Mouse (Mus musculus) bone marrow macrophage, adult 2 months (primary cell): Measurements from ENCODE around the gene Gtf2i.
"Not testable (repeated sequence)": the region's sequence is repeated elsewhere in the genome, so short reads cannot be mapped to it uniquely, and the experiment has no call there.

Experiments used
- CTCF ChIP-seq: IDR thresholded peaks from 2 replicates; pipeline ENCODE4 v1.5.1; 2012; ENCODE audit warnings: low read depth, mild to moderate bottlenecking, low read length, moderate library complexity
- POLR2A ChIP-seq: IDR thresholded peaks from 2 replicates; pipeline ENCODE4 v1.6.1; 2012; ENCODE audit warnings: mild to moderate bottlenecking, low read depth, low read length, borderline replicate concordance

DNA sequence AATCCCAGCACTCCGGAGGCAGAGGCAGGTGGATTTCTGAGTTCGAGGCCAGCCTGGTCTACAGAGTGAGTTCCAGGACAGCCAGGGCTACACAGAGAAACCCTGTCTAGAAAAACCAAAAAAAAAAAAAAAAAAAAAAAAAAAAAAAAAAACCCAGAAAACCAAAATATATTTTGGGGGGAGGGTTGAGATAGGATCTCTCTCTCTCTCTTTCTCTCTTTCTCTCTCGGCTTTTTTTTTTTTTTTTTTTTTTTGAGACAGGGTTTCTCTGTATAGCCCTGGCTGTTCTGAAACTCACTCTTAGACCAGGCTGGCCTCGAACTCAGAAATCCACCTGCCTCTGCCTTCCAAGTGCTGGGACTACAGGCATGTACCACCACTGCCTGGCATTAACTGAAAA is 29.0 kb upstream of the Gtf2i start:
- not testable (repeated sequence) for TF ChIP-seq CTCF, POLR2A
